ENCODE assay signal across 8 mouse cellular contexts in the genomic region with DNA sequence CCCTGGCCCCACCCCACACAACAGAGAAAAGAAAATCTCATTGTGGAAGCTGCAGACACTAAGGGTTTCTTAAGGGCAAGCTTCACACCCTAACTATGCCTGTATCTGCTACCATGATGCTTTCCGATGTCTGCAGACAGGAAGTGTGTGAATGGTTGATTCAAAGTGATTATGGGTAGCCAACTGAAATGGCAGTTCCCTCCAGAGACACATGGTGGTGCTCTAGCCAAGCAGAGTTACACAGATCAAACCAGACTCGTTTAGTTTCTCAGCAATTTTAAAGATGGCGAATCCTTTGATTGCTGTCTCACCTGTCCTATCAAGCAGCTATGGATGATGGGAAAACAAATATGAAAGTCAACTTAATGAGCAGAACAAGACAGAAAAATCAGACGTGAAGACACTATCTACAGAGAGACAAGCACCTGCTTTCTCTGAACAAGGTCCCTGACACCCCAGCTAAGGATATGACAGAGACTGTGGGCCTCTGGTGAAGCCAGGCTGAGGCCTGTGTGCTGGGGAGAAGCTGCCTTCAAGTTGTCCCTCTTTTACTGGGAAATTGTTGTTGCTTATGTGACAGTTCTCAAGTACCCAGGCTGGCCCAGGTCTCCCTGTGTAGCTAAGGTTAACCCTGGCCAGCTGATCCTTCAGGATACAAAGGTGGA. TPM values are rescaled to one million over a fixed set of nuclear protein-coding genes. Genes with fewer than 3 reads are reported as not detected.
A peak's percentile ranks its signal among the peaks of the same experiment; 100 is the strongest.
DNase-seq lines count a peak whose midpoint lies in the region; ATAC-seq and TF ChIP-seq lines count a peak whose summit lies in the region.

No protein-coding gene starts in this region.

- ATAC-seq in neutrophil, adult 5-6 weeks (ENCODE audit: extremely low read depth, insufficient number of reproducible peaks, low FRiP score, poor library complexity, severe bottlenecking), result peak; percentile 82

- peak; percentile 82 for TF ChIP-seq CTCF in brain, embryonic 14.5 days (IDR thresholded peaks at IDR 0.05; ENCODE audit: borderline replicate concordance, extremely low read depth, insufficient read depth, insufficient read length)
- peak; percentile 66 for TF ChIP-seq CTCF in lung, adult 2 months (IDR thresholded peaks at IDR 0.05; ENCODE audit: insufficient read depth, low read length)

- TF ChIP-seq POLR2A in brain, embryonic 14.5 days (IDR thresholded peaks at IDR 0.05; ENCODE audit: borderline replicate concordance, extremely low read depth, insufficient read depth, insufficient read length, poor library complexity, severe bottlenecking), result no peak
- TF ChIP-seq POLR2A in lung, adult 2 months (IDR thresholded peaks at IDR 0.05; ENCODE audit: borderline replicate concordance, extremely low read depth, low read depth, low read length), result no peak

- 9% methylated on average over 4 of the region's 4 CpGs for WGBS in lung, adult 2 months

- H3K4me3 ChIP-seq in lung, adult 2 months (replicated peaks; ENCODE audit: extremely low read depth, low read depth, low read length), result no peak overlapping the region

- DNase-seq in CD8-positive naive resting alpha-beta T cell, adult 2 months (ENCODE audit: low read depth in 2 of 2, low spot score in 2 of 2), result peak; percentile 59 to 77
- DNase-seq in brain, embryonic 14.5 days (ENCODE audit: low read depth), result peak; percentile 88
- DNase-seq in fibroblast of lung, adult 2 months (ENCODE audit: low read depth), result peak; percentile 47
- peak; percentile 85 for DNase-seq in heart, postnatal 4 days
- peak; percentile 55 to 92 for DNase-seq in layer of hippocampus, adult 18-20 months (ENCODE audit: low spot score in 2 of 2)
- DNase-seq in lung, adult 2 months, result peak; percentile 81
- peak; percentile 78 for DNase-seq in thymus, postnatal 0 days (ENCODE audit: low spot score)

- peaks cover 2% of the 10 kb centered on the region; the same call in 1 of the 2 replicates for H3K4me1 ChIP-seq in lung, adult 2 months (ENCODE audit: control insufficient read depth, insufficient read depth, low read length)

RNA-seq across cellular contexts. Expression of gene Echdc3, which starts 7.4 kb away (rescaled TPM):
- polyA plus RNA-seq in brain, embryonic 14.5 days (2012; rRNA removed), result 1.0 and 1.2 TPM in 2 replicates
- 10 to 100 TPM in 1 of 2 experiments, 1 to 10 TPM in 1; 9.9 to 12.2 TPM for total RNA-seq in heart, postnatal 4 days (2021)
- total RNA-seq in layer of hippocampus, adult 18-20 months (2021), result under 1 TPM; 0.86 to 0.99 TPM
- polyA plus RNA-seq in lung, adult 2 months (2012; rRNA removed), result 9.1 and 12.8 TPM in 2 replicates
- total RNA-seq in neutrophil, adult 5-6 weeks (2017), result 0.93 and 1.1 TPM in 2 replicates
- polyA plus RNA-seq in thymus, postnatal 0 days (2015; fragmentation: Nextera tagmentation; extraction: Ambion mirVana), result 2.2 and 2.4 TPM in 2 replicates
